Mouse (Mus musculus) natural killer cell, adult 2 months (primary cell): ENCODE results near the gene Arhgap29.

Source experiments
- DNase-seq, 2 experiments: peaks; one replicate each; pipeline ENCODE4 v3.0.0; 2022; ENCODE audit warnings: low spot score in 2 of 2

Arhgap29 gene

GRCm38 (mm10) chr3:122010292-122010691, 58.0 kb downstream of the Arhgap29 start:
- no peak for DNase-seq

GRCm38 (mm10) chr3:122012464-122012863, 60.1 kb downstream of the Arhgap29 start:
- no peak for DNase-seq

GRCm38 (mm10) chr3:122018421-122018820, 66.1 kb downstream of the Arhgap29 start:
- DNase-seq, result no peak

- no peak for DNase-seq
Measured at GRCm38 (mm10) chr3:122019159-122019558, 66.8 kb downstream of the Arhgap29 start.

GRCm38 (mm10) chr3:122021029-122021652, 68.8 kb downstream of the Arhgap29 start:
- DNase-seq, result no peak

GRCm38 (mm10) chr3:122022355-122022754, 70.0 kb downstream of the Arhgap29 start:
- DNase-seq, result no peak

GRCm38 (mm10) chr3:122026676-122027075, 74.3 kb downstream of the Arhgap29 start:
- DNase-seq, result no peak

GRCm38 (mm10) chr3:122027776-122028175, 75.4 kb downstream of the Arhgap29 start:
- no peak for DNase-seq

- DNase-seq, result no peak
Measured at GRCm38 (mm10) chr3:122033248-122033837, 81.0 kb downstream of the Arhgap29 start.

GRCm38 (mm10) chr3:122034240-122034639, 81.9 kb downstream of the Arhgap29 start:
- DNase-seq, result no peak

GRCm38 (mm10) chr3:122035092-122035491, 82.8 kb downstream of the Arhgap29 start:
- no peak for DNase-seq

GRCm38 (mm10) chr3:122040522-122040921, 88.2 kb downstream of the Arhgap29 start:
- no peak for DNase-seq

- DNase-seq, result no peak
Measured at GRCm38 (mm10) chr3:122043102-122043501, 90.8 kb downstream of the Arhgap29 start.

- DNase-seq, result no peak
Measured at GRCm38 (mm10) chr3:122043799-122044547, 91.6 kb downstream of the Arhgap29 start, which contains the start of gene Abca4. Gene Abca4 (plus strand): TSS chr3:122044443.

GRCm38 (mm10) chr3:122046187-122046620, 93.9 kb downstream of the Arhgap29 start:
- DNase-seq, result no peak

GRCm38 (mm10) chr3:122047402-122047801, 95.1 kb downstream of the Arhgap29 start:
- DNase-seq, result no peak

GRCm38 (mm10) chr3:122047921-122048861, 95.8 kb downstream of the Arhgap29 start:
- no peak for DNase-seq

GRCm38 (mm10) chr3:122049158-122049557, 96.8 kb downstream of the Arhgap29 start:
- DNase-seq, result no peak

- DNase-seq, result no peak
Measured at GRCm38 (mm10) chr3:122058439-122059198, 106.3 kb downstream of the Arhgap29 start.

- no peak for DNase-seq
Measured at GRCm38 (mm10) chr3:122062586-122062985, 110.2 kb downstream of the Arhgap29 start.
